Mouse (Mus musculus): ENCODE measurements around the gene Cinp. TPM values are rescaled to one million over a fixed set of nuclear protein-coding genes. Genes with fewer than 3 reads are reported as not detected.
A peak's percentile ranks its signal among the peaks of the same experiment; 100 is the strongest.

Cinp gene
- 60.9 and 61.5 TPM in 2 replicates for polyA plus RNA-seq (2016; fragmentation: Nextera tagmentation; extraction: Ambion mirVana)

DNA sequence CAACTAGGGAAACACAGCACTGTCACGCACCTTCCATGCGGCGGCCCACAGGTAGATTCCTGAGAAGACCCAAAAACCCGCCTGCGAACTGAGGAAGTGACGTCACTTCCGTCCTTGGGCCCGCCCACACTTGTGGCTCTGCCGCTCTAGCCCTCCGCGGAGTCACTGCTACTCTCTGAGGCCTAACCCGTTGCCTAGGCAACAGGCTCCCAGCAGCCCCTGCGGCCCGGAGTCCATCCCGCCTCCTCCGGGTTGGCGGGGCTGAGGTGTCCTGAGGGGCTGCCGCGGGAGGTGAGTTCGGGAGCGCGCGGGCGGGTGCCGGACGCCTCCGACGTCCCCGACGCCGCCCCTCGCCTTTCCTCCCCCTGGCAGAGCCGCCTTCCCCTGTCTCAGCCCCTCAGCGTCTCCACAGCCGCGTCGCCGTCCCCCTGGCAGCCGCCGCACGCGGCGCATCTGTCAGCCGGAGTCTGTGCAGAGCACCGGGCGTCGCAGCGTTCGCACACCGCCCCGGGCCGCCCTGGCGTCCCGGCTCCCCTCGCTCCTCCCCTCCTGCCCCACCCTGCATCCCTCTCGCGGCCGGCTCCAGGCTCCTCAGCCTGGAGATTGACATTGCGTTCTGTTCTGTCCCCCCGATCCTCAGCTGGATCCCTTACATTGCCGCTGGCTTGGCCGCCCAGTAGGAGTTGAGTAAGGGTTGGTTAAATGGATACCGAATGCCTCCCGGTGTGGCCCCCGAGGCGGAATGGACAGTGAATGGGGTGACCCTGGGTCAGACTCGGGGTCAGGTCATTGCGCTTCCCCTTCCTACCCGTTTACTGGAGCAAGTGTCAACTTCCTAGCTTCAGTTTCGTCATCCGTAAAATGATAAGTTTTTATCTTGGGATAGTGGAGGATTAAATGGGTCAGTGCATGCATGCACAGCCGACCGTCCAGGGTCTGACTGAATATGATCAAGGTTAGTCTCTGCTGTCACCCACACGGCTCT lies at the start of gene Cinp, which contains the start of gene Tecpr2:
Cinp (minus strand) TSS at position 110 of the 985 bp plus-strand sequence.
Tecpr2 (plus strand) TSS at position 229 of the 985 bp plus-strand sequence.
- H3K27me3 ChIP-seq: no peaks in the 10 kb centered on the region
- H3K4me2 ChIP-seq (replicated peaks): peak within 1 kb of the TSS; percentile 95
- ATAC-seq (ENCODE audit: low FRiP score): peak; percentile 99
- H3K9me3 ChIP-seq (replicated peaks): no peaks in the 10 kb centered on the region
- peak within 1 kb of the TSS; percentile 95 for H3K27ac ChIP-seq
- under 1% methylated on average over 72 of the region's 74 CpGs for WGBS
- no peaks in the 10 kb centered on the region for H3K36me3 ChIP-seq
- peaks cover 21% of the 10 kb centered on the region for H3K4me1 ChIP-seq
- H3K4me3 ChIP-seq: peak within 1 kb of the TSS; percentile 87
- peak within 1 kb of the TSS; percentile 86 for H3K9ac ChIP-seq

DNA sequence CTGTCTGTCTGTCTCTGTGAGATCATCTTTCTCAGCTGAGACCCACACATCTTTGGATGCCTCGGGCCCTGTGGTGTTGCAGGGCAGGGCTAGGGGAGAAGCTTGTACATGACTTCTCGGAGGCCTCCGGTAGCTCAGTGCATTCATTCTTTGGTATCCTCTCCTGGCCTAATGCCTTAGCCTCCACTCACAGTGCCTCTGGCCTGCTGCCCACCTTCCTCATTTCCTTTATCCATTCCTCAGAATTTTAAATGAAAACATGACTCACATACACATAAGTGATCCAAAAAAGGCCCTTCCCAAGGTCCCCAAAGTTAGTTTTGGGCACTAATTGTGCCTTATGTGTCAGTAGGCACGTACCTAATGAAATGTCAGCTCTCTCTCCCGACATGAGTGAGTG lies 48.6 kb upstream of the Cinp start:
- H3K9me3 ChIP-seq (replicated peaks): no peaks in the 10 kb centered on the region
- no peak overlapping the region for H3K9ac ChIP-seq
- no peaks in the 10 kb centered on the region for H3K4me1 ChIP-seq
- H3K27ac ChIP-seq: no peak overlapping the region
- no peak overlapping the region for H3K4me3 ChIP-seq
- WGBS: 92% methylated on average over 5 of the region's 5 CpGs
- no peaks in the 10 kb centered on the region for H3K27me3 ChIP-seq
- ATAC-seq (ENCODE audit: low FRiP score): no peak
- peaks cover 52% of the 10 kb centered on the region for H3K36me3 ChIP-seq
- H3K4me2 ChIP-seq (replicated peaks): no peak overlapping the region

DNA sequence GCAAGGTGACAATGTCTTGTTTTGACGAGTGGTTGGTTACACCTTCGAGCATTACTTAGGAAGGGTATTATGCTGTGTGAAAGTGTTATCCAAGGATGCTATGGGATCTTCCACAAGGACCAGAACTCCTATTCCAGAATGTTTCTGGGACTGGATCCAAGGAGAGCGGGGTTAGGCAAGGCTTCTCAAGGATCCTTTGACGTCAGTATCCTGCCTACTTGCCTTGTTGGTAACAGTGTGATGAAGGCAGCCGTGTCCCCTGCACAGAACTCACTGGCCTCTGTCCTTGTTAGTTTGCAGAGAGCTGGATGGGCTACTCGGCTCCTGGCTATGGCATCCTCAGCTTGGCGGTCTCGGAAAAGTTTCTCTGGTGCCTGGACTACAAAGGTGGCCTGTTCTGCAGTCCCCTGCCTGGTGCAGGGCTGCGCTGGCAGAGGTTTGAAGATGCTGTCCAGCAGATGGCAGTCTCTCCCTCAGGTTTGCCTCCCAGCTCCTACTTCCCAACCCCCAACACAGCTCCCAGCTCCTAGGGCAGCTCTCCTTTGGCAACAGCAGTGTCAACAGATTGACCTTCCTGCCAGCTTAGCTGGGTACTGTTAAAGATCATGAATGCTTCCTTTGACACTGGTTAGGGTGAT lies 47.2 kb upstream of the Cinp start:
- H3K27me3 ChIP-seq: no peaks in the 10 kb centered on the region
- peak; percentile 71 for ATAC-seq (ENCODE audit: low FRiP score)
- H3K9ac ChIP-seq: no peak overlapping the region
- H3K4me3 ChIP-seq: no peak overlapping the region
- H3K4me1 ChIP-seq: no peaks in the 10 kb centered on the region
- H3K36me3 ChIP-seq: peaks cover 55% of the 10 kb centered on the region
- H3K4me2 ChIP-seq (replicated peaks): no peak overlapping the region
- H3K27ac ChIP-seq: no peak overlapping the region
- H3K9me3 ChIP-seq (replicated peaks): no peaks in the 10 kb centered on the region
- 63% methylated on average over 9 of the region's 9 CpGs for WGBS

DNA sequence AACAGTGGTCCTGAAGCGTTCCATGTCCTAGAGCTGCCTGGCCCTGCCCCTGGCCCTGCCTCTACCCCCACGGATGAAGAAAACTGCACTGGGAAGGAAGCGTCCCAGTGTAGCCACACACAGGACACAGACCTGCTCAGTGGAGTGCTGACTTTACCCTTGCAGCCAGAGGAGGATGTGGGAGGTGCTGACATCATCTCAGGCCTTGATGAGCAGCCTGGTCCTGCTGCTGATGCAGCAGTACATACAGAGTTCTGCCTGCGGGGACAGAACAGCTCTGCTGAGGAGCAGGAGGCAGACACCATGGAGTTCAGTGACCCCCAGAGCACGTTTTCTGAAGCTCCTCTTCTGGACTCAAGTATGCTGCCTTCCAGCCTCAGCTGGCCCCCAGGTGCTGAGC lies 43.9 kb upstream of the Cinp start:
- peaks cover 34% of the 10 kb centered on the region for H3K36me3 ChIP-seq
- H3K4me3 ChIP-seq: no peak overlapping the region
- ATAC-seq (ENCODE audit: low FRiP score): no peak
- no peaks in the 10 kb centered on the region for H3K27me3 ChIP-seq
- no peaks in the 10 kb centered on the region for H3K4me1 ChIP-seq
- H3K4me2 ChIP-seq (replicated peaks): no peak overlapping the region
- H3K27ac ChIP-seq: no peak overlapping the region
- H3K9me3 ChIP-seq (replicated peaks): no peaks in the 10 kb centered on the region
- WGBS: 84% methylated on average over 5 of the region's 5 CpGs
- H3K9ac ChIP-seq: no peak overlapping the region

DNA sequence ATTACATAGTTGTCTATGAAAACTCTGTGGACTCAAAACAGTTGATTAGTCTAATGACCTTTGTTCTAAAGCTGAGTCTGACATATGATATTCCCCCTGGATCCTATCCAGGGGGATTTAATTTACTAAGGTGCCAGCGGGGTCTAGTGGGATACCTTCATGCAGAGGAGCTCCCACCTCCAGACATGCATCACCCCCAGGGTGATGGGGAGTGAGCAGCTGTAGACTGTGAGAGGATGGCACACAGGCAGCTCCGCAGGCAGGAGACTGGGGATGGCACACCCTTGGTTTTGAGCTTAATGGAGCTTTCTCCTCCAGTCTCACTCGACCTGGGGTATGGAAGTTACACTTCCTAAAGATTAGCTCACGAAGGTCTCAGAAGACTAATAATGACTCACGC lies 32.6 kb upstream of the Cinp start:
- no peak overlapping the region for H3K4me2 ChIP-seq (replicated peaks)
- H3K27me3 ChIP-seq: no peaks in the 10 kb centered on the region
- WGBS: 87% methylated on average over 5 of the region's 5 CpGs
- ATAC-seq (ENCODE audit: low FRiP score): no peak
- H3K9me3 ChIP-seq (replicated peaks): no peaks in the 10 kb centered on the region
- H3K9ac ChIP-seq: no peak overlapping the region
- no peak overlapping the region for H3K27ac ChIP-seq
- H3K4me3 ChIP-seq: no peak overlapping the region
- H3K36me3 ChIP-seq: peaks cover 27% of the 10 kb centered on the region
- no peaks in the 10 kb centered on the region for H3K4me1 ChIP-seq

DNA sequence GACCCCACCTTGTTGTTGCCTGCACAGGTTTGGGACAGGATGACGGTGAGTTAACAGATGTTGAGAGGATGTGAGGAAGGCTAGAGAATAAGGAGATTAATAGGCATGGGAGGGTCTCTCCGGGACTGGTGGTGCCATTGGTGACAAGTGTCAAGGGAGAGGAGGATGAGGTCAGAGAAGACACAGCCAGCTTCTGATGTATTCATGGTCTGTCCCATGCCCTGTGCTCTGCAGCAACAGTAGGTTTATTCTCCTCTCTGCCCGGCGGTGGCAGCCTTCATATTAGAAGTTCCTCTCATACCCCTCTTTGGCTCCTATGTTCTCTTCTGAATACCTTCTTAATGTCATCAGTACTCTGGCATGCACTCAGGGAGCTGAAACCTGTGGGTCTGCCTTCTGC lies 31.3 kb upstream of the Cinp start:
- Histone ChIP-seq H3K27me3 (no peaks in the 10 kb centered on the region), H3K4me3 (no peak overlapping the region), H3K27ac (no peak overlapping the region), H3K9me3 (replicated peaks) (no peaks in the 10 kb centered on the region), H3K4me2 (replicated peaks) (no peak overlapping the region), H3K36me3 (peaks cover 31% of the 10 kb centered on the region), H3K9ac (no peak overlapping the region), H3K4me1 (no peaks in the 10 kb centered on the region)
- no peak for ATAC-seq (ENCODE audit: low FRiP score)
- 99% methylated on average over 4 of the region's 4 CpGs for WGBS

DNA sequence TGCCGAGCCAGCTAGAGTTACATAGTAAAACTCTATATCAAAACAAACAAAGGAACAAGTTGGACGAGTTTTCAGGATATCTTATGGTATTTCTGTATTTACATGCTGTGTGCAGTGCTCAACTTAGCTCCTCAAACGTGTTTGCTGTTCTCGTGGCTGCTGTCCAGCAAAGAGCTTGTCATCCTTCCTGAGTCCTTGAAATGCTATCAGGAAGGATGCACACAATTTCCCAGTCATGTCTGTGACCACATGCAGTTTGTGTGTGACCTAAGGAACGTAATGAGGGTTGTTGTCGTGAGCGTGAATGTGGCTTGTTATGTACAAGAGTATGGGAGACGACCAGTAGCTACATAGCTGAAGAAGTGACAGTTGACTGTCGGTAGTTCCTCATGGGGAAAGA lies 26.8 kb upstream of the Cinp start:
- H3K4me3 ChIP-seq: no peak overlapping the region
- H3K9ac ChIP-seq: no peak overlapping the region
- H3K27ac ChIP-seq: no peak overlapping the region
- H3K4me2 ChIP-seq (replicated peaks): no peak overlapping the region
- no peaks in the 10 kb centered on the region for H3K27me3 ChIP-seq
- 86% methylated on average over 9 of the region's 9 CpGs for WGBS
- no peak for ATAC-seq (ENCODE audit: low FRiP score)
- H3K9me3 ChIP-seq (replicated peaks): no peaks in the 10 kb centered on the region
- peaks cover 32% of the 10 kb centered on the region for H3K36me3 ChIP-seq
- no peaks in the 10 kb centered on the region for H3K4me1 ChIP-seq

DNA sequence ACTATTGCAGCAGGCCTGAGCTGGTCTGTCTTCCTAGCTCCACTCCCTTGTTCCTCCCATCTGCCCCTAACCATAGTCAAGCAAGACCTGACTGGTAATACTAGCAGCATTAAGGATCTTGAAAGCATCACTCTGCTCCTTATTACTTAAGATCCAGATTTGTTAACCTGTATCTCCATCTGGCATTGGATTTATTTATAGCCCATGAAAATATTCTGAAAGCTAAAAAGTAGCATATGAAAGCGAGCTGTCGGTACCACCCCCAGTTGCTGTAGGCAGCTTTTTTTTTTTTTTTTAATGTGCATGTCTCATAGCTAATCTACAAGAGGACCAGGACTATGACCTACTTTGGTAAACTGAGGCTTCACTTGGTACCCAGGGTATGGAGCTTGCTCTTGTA lies 21.0 kb upstream of the Cinp start:
- no peaks in the 10 kb centered on the region for H3K36me3 ChIP-seq
- WGBS: 98% methylated on average over 2 of the region's 2 CpGs

DNA sequence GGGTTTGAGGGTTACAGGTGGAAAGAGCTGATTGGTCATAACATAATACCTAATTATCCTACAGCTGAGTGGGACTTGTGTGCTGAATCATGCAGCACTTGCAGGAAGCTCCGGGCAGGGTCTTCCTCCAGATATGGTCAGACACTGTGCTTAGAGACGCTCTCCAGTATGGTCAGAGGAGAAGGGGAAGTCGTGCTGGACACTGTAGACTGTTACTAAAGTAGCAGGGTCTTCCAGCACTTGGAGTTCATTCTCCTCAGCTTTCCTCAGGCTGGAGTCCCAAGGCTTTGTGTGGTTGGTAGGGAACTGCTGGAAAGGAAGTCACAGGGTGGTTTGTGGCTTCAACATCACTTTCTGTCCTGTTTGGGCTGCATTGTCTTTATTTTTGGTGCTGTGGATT lies 18.9 kb upstream of the Cinp start:
- ATAC-seq (ENCODE audit: low FRiP score): no peak
- no peak overlapping the region for H3K4me2 ChIP-seq (replicated peaks)
- no peaks in the 10 kb centered on the region for H3K27me3 ChIP-seq
- no peak overlapping the region for H3K4me3 ChIP-seq
- H3K9ac ChIP-seq: no peak overlapping the region
- WGBS: 87% methylated on average over 3 of the region's 3 CpGs
- H3K4me1 ChIP-seq: no peaks in the 10 kb centered on the region
- no peak overlapping the region for H3K27ac ChIP-seq
- no peaks in the 10 kb centered on the region for H3K36me3 ChIP-seq
- no peaks in the 10 kb centered on the region for H3K9me3 ChIP-seq (replicated peaks)

More for the DNA sequence above, 21.0 kb upstream of the Cinp start:
- Histone ChIP-seq H3K27ac (no peak overlapping the region), H3K9me3 (replicated peaks) (no peaks in the 10 kb centered on the region), H3K9ac (no peak overlapping the region), H3K27me3 (no peaks in the 10 kb centered on the region), H3K4me3 (no peak overlapping the region), H3K4me2 (replicated peaks) (no peak overlapping the region), H3K4me1 (no peaks in the 10 kb centered on the region)
- no peak for ATAC-seq (ENCODE audit: low FRiP score)

DNA sequence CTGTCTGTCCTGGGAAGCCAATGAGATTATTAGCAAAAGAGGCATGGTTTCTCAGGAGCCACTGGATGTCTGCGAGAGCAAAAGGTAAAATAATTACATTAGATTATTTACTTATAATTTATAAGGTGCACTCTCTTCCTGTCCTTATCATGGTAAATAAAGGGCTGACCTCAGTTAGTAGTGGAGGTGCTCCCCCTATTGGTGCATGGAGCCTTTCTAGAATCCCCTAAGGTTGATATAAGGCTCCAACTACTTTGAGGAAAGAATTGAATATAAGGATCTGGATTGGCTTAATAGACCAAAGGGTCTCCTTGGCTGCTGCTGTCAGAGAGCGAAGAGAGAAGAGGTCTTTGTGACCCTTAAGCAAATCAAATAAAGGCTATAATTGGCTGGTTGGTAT lies 14.6 kb upstream of the Cinp start:
- no peak overlapping the region for H3K9ac ChIP-seq
- H3K4me3 ChIP-seq: no peak overlapping the region
- no peak overlapping the region for H3K27ac ChIP-seq
- 98% methylated on average over 2 of the region's 2 CpGs for WGBS
- H3K36me3 ChIP-seq: 0 out of 2 replicates have a peak, but pooled peaks cover 3% of the 10 kb centered on the region
- ATAC-seq (ENCODE audit: low FRiP score): no peak
- H3K27me3 ChIP-seq: no peaks in the 10 kb centered on the region
- no peaks in the 10 kb centered on the region for H3K4me1 ChIP-seq
- H3K4me2 ChIP-seq (replicated peaks): no peak overlapping the region
- H3K9me3 ChIP-seq (replicated peaks): no peaks in the 10 kb centered on the region

DNA sequence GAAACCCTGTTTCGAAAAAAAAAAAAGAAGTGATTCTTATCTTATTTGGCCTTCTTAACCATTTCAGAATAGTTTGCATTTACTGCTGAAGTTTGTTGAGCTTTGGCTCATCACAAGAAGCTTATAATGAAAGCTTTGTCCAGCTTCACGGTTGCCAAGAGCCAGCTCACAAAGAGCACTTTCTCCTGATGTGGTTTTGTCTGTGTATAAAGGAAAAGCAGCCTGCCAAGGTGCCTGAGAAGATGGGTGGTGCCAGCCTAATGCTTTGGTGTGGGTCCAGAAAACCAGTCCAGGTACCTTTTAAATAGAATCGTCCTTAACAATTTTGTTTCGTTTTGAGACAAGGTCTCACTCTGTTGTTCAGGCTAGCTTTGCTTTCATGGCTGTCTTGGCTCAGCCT lies 13.2 kb upstream of the Cinp start:
- 86% methylated on average over 4 of the region's 4 CpGs for WGBS
- Histone ChIP-seq H3K4me3 (no peak overlapping the region), H3K4me1 (no peaks in the 10 kb centered on the region), H3K36me3 (0 out of 2 replicates have a peak, but pooled peaks cover 3% of the 10 kb centered on the region), H3K9ac (no peak overlapping the region), H3K9me3 (replicated peaks) (no peaks in the 10 kb centered on the region), H3K27me3 (no peaks in the 10 kb centered on the region), H3K4me2 (replicated peaks) (no peak overlapping the region), H3K27ac (no peak overlapping the region)
- ATAC-seq (ENCODE audit: low FRiP score): no peak

DNA sequence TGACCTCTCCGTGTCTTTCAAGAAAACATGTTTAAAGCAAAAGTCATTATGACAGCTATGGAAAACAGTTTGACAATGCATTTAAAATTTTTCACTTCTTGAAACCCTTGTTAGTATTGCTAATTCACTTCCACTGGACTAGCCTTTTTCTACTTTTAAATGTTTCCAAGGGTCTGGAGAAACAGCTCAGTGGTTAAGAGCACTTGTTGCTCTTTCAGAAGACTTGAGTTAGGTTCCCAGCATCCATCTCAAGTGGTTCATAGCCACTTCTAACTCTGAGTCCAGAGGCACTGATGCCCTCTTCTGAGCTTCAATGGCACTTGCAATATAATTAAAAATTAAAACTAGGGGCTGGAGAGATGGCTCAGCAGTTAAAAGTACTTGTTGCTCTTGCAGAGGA lies 2.9 kb upstream of the Cinp start:
- no peak for ATAC-seq (ENCODE audit: low FRiP score)

More for the DNA sequence above, 2.9 kb upstream of the Cinp start:
- Histone ChIP-seq H3K36me3 (no peaks in the 10 kb centered on the region), H3K4me2 (replicated peaks) (no peak overlapping the region), H3K4me1 (peaks cover 21% of the 10 kb centered on the region), H3K9ac (no peak overlapping the region), H3K4me3 (no peak overlapping the region), H3K9me3 (replicated peaks) (no peaks in the 10 kb centered on the region), H3K27ac (no peak overlapping the region), H3K27me3 (no peaks in the 10 kb centered on the region)
- 96% methylated on average over 1 of the region's 1 CpGs for WGBS

Measured in hindbrain, embryonic 12.5 days (tissue).